Mouse (Mus musculus) layer of hippocampus, postnatal 25 days (tissue): Measurements from ENCODE around the gene Gpc1. TPM values are rescaled to one million over a fixed set of nuclear protein-coding genes. Genes with fewer than 3 reads are reported as not detected.
A peak's percentile ranks its signal among the peaks of the same experiment; 100 is the strongest.

ENCODE experiments used
- DNase-seq, 2 experiments: peaks; one replicate each; pipeline ENCODE4 v3.0.0; 2022; ENCODE audit warnings: mixed read lengths in 2 of 2, low spot score in 1 of 2; ENCODE audit errors: extremely low spot score in 1 of 2
- total RNA-seq, 2 experiments: library from RNA; stranded (reverse); gene quantifications; 2 replicates each; pipeline ENCODE4 v1.2.3; 2021

The Gpc1 gene
- total RNA-seq, 2 experiments from 2014 or later = 144 to 149 TPM

- no peak for DNase-seq
Measured at GRCm38 (mm10) chr1:92877431-92877978, 46.1 kb downstream of the Gpc1 start.

DNA sequence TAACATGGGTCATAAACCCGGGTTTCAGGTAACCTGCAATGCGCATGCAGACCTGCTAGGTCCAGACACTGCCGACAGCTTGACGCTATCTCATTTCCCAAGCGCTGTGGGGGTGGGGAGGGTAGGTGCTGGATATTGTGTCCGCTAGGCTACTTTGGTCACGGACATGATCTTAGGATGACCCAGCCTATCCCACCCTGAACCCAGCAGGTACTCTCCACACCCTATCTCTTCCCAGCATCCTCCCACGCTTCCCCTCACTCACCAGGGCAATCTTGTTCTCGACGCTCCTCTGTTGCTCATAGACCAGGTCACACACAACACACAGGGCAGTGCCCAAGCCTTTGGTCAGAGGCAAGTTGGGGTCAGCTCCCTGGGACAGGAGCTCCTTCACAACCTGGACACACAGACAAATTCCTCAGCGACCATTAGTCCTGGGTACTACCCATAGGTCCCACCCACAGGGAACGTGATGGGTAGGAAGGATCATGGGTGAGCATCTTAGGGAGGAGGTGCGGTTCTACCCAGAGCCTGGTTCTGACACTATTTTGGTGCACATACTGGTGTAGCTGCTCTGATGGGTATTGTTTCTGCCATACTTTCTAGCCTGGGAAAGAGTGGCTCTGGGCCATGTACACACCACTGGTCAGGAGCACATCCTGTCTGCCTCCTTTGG is 46.8 kb downstream of the Gpc1 start:
- no peak for DNase-seq

GRCm38 (mm10) chr1:92879266-92879665 is 47.8 kb downstream of the Gpc1 start:
- DNase-seq = peak in 1 of 2 experiments; percentile 37

GRCm38 (mm10) chr1:92880101-92880500 is 48.7 kb downstream of the Gpc1 start:
- DNase-seq = no peak

- no peak for DNase-seq
Measured at GRCm38 (mm10) chr1:92881982-92882381, 50.5 kb downstream of the Gpc1 start.

GRCm38 (mm10) chr1:92888901-92889655 is 57.6 kb downstream of the Gpc1 start:
- no peak for DNase-seq

DNA sequence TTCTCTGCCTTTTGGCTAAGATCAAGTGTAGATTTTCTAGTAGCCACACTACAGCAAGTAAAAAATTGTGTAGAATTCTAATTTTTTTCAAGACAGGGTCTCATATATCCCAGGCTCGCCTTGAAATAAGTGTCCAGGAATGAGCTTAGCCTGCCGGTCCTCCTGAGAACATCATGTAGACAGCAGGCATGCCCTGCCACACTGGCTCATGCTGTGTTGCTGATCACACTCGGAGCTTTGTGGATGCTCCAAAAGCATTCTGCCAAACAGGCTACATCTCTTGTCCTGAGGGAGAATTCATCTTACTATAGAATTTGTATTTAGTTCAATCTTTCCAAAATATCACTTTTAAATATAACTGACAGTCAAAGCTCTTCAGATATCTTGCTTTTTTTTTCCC is 61.3 kb downstream of the Gpc1 start:
- no peak for DNase-seq

GRCm38 (mm10) chr1:92893896-92894295 is 62.5 kb downstream of the Gpc1 start:
- no peak for DNase-seq

DNA sequence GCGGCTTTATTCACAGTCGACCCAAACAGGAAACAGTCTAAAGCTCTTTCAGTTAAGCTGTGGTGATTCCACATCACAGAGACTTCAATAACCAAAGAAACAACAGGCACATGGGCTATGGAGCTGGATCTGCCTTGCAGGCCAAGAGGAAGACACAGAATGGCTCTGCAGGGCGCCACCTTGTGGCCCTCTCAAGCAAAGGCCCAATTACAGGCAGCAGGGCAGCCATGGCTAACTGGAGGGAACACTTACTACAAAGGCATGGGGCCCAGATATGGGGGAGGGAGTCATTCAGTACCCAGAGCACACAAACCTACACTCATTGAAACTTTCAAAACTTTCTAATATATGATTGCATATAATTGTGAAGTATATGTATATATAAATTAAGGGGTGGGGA is 63.6 kb downstream of the Gpc1 start:
- peak; percentile 61 to 76 for DNase-seq

GRCm38 (mm10) chr1:92902786-92903185 is 71.3 kb downstream of the Gpc1 start, which contains the start of gene Ankmy1:
TSS of gene Ankmy1 (minus strand) at chr1:92902906.
- peak; percentile 37 to 51 for DNase-seq

GRCm38 (mm10) chr1:92903627-92904026 is 72.2 kb downstream of the Gpc1 start:
- DNase-seq = no peak

DNA sequence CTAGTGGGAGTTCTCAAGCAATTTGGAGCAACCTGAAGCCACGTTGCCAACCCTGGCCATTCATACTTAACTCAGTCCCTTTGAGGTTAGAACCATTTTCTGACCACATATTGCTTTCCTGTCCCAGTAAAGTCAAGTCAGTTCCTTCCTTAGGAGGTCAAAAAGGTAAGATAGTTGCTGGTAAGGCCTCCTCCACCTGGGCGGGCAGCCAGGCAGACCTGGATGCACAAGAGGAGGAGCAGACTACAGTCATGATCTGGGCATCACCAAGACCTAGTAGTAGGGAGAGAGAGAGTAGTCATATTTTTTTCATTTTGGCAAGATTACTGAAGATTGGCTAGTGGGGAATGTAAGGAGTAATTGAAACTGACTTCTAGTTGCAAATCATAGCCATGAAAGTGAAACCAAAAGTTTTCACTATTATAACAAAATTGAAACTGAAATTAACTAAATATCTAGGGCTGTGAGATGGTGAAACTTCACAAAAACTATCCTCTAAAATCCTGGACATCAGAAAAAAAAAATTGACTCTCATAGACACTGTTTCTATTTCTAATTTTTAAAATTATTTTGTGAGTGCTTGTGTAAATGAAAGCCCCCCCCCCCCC is 74.4 kb downstream of the Gpc1 start:
- DNase-seq = no peak

- DNase-seq = peak; percentile 65 to 70
Measured at GRCm38 (mm10) chr1:92906779-92907631, 75.6 kb downstream of the Gpc1 start, which contains the start of gene Dusp28. TSS of gene Dusp28 (plus strand) at chr1:92906981.

DNA sequence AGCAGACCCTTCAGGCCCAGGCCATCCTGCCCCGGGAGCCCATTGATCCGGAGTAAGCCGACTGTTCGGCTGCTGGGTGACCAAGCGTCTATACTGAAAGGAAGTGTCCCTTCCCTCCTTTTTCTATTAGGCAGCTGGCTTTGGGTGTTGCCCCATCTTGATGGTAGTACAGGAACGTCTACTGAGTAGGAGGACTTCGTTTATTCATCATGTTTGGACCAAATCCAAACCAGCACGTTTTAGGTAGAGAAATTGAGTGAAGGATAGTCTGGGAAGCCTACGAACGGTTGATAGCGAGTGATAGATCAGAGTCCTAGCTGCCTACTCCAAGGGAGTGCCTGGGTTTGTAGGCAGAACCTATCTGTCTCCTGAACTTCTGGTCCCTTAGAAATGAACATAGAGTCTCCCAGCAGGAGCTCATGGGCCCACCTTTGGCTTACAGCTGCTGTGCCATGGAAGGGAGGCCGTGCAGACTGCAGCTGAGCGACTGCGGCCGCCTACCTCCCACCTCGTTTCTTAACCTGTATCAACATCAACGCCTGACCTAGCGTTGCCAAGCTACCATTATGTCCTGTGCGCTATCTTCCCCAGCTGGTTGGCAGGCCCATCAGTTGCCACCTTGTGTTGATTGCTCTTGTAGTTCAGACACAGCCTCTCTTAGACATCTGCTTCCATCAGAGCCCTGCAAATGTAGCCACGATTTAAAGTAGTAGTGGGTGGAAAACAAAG is 76.4 kb downstream of the Gpc1 start:
- no peak for DNase-seq

GRCm38 (mm10) chr1:92908664-92909063 is 77.2 kb downstream of the Gpc1 start:
- no peak for DNase-seq

DNA sequence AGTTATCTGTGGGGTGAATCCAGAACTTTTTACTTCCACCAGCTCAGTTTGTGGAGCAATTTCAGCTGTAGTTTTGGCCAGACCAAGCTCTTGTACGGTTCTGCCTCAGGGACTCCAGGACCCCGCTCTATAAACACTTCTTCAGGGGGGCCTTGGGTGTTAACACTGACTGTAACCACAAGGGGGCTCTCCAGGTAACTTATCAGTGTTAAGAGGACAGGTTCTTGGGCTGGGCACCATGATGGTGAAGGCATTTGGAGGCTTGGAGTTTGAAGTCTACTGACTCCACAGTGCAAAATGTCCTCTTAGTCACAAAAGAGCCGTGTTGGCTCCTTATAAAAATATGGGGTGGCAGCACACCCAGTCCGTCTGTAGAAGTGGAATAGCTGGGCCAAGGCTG is 77.6 kb downstream of the Gpc1 start:
- no peak for DNase-seq
